Mouse (Mus musculus) activated CD4-positive, CD25-positive, alpha-beta regulatory T cell, adult 9 weeks (primary cell): Measurements from ENCODE around the gene Olfr761. TPM values are rescaled to one million over a fixed set of nuclear protein-coding genes. Genes with fewer than 3 reads are reported as not detected.

ENCODE experiments used
- polyA plus RNA-seq: library from polyadenylated mRNA; unstranded; fragments of 100-300 nt; shearing (Covaris generic); gene quantifications from one replicate; pipeline ENCODE4 v1.2.1, GENCODE M21; 2017

Olfr761 gene
- polyA plus RNA-seq: not detected

DNA sequence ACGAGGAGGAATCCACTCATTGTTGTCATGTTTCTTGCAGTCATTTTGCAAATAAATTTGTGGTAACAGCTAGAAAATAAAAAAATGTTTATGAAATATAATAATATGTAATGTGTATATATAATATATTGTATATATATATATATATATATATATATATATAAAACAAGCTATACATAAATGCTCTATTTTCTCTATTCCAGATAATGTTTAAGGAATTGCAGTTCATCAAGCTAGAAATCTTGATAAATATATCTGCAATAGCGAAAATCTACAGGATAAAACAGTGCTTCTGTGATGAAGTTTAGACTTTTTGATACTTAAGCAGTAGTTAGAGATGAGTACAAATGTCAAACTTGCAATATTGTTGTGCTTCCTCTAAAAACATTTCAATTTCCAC is at the start of gene Olfr761:
Gene Olfr761, minus strand, starts transcription at position 101 of the 400 bp plus-strand sequence.

DNA sequence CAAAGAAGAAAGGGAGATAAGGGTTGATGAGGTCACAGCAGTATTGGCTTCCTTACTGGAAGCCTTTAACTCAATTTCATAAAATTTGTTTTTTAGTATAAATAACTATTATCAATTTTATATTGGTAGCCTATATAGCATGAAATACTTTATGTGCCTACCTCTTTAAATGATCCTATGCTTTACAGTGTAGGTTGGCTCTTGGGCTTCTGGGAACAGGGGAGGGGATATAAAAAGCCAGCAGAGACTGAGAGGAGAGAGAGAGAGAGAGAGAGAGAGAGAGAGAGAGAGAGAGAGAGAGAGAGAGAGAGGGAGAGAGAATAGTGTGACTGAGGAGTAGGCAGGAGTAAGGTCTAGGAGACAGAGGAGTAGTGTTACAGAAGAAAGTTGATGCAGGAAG is 32.6 kb downstream of the Olfr761 start, which contains the start of gene Olfr128:
Gene Olfr128, plus strand, starts transcription at position 301 of the 400 bp plus-strand sequence.

Other genes with a start within 250 kb of the Olfr761 start
- not detected for gene Olfr120, start 231.3 kb downstream of the Olfr761 start, polyA plus RNA-seq
- gene Olfr121, start 204.2 kb downstream of the Olfr761 start, polyA plus RNA-seq: not detected
- not detected for gene Olfr122, start 184.5 kb downstream of the Olfr761 start, polyA plus RNA-seq
- not detected for gene Olfr123, start 159.6 kb downstream of the Olfr761 start, polyA plus RNA-seq
- gene Olfr124, start 153.2 kb downstream of the Olfr761 start, polyA plus RNA-seq: not detected
- not detected for gene Olfr125, start 120.1 kb downstream of the Olfr761 start, polyA plus RNA-seq
- not detected for gene Olfr126, start 105.6 kb downstream of the Olfr761 start, polyA plus RNA-seq
- gene Olfr127, start 52.6 kb downstream of the Olfr761 start, polyA plus RNA-seq: not detected
- gene Olfr128, start 32.5 kb downstream of the Olfr761 start, polyA plus RNA-seq: not detected
- gene Olfr129, start 107.0 kb upstream of the Olfr761 start, polyA plus RNA-seq: not detected
- not detected for gene Olfr130, start 110.8 kb upstream of the Olfr761 start, polyA plus RNA-seq
- not detected for gene Olfr131, start 135.6 kb upstream of the Olfr761 start, polyA plus RNA-seq
- not detected for gene Olfr132, start 181.4 kb upstream of the Olfr761 start, polyA plus RNA-seq
- gene Olfr133, start 192.2 kb upstream of the Olfr761 start, polyA plus RNA-seq: not detected
- not detected for gene Olfr134, start 218.3 kb upstream of the Olfr761 start, polyA plus RNA-seq